Mouse (Mus musculus): ENCODE results near the gene Vapb.

The Vapb gene

GRCm38 (mm10) chr2:173734426-173734825, 2.9 kb upstream of the Vapb start:
- no peak for DNase-seq (ENCODE audit: low read depth, low spot score)

- no peak for DNase-seq (ENCODE audit: low read depth, low spot score)
Observed at GRCm38 (mm10) chr2:173738232-173738631, 921 bp downstream of the Vapb start.

GRCm38 (mm10) chr2:173739107-173739506, 1.8 kb downstream of the Vapb start:
- DNase-seq (ENCODE audit: low read depth, low spot score), result no peak

GRCm38 (mm10) chr2:173742090-173742489, 4.8 kb downstream of the Vapb start:
- no peak for DNase-seq (ENCODE audit: low read depth, low spot score)

DNA sequence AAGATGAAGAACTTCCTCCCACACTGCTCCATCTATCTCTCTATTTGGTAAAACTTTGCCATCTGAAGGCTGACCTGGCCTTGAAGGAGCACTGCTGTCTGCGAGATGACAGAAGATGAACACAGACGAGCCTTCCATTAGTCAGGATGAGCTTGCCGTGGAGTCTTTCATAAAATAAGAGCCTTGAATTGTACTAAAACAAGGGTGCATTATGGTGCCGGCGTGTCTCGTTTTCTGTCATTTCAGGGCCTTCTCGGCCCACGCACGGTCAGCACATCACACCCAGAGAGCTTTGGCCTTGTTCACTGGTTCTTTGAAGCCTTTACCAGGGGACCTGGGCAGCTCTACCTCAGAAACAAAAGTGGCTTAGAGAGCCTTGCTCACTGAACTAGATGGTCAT, 5.4 kb downstream of the Vapb start:
- no peak for DNase-seq (ENCODE audit: low read depth, low spot score)

DNA sequence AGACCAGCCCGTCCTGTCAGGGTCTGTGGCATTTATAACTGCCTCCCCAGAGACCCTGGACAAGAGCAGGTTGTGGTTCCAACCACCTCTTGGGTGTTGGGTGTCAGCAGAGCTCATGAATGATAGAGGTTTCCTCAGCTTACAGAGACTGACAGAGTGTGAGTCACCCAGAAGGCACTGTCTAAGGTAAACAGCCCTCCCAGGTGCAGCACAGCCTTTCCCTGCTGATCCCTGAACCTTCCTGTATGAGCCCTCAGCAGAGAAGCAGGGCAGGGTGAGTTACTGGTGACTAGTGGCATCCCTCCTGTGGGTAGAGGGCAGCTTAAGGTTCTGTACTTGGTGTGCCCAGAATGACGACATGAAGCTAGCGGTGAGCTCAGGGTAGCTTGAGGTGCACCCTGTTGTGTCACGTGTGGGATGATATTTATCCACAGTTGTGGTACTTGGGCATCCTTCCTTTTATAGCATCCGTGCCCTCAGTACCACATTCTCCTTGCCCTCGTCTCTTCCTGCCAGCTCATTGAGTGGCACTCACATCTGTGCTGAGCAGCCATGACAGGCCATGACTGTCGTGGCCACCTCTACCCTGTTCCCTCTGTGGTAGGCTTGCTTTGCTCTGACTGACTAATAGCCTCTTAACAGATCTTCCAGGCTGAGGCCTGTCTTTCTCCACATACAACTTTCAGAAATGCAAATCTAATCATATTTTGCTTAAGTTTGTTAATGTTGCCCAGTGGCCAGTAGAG, 6.9 kb downstream of the Vapb start:
- no peak for DNase-seq (ENCODE audit: low read depth, low spot score)

DNA sequence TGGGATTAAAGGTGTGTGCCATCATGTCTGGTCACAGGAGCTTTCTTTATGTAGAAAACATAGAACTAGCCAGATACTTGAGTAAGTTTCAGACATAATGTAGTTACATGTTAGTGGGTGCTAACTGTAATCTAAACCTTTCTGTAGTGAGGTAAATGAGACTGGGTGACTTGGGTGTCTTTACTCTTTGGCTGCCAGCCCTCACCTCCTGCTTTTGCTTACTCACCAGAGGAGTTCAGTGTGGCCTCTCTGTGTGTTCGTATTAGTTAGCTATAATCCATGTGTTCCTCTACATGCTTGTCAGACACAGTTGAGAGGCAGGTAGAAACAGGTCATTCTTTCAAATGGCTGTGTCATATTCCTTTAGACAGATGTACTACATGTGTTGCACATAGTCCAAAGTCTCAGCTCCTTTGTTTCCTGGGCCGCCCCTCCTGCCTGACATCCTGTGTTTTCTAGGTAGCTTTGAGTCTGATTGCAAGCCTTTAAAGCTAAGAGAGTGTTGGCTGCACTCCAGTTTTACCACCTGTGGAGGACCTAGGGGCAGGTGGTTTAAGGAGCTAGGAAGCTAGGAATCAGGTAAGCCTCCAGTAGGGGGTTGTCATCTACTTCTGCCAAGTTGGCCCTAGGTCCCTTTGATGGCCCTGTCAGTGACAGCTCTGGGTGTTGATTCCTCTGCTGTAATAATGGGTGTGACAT, 11.8 kb downstream of the Vapb start:
- DNase-seq (ENCODE audit: low read depth, low spot score), result no peak

DNA sequence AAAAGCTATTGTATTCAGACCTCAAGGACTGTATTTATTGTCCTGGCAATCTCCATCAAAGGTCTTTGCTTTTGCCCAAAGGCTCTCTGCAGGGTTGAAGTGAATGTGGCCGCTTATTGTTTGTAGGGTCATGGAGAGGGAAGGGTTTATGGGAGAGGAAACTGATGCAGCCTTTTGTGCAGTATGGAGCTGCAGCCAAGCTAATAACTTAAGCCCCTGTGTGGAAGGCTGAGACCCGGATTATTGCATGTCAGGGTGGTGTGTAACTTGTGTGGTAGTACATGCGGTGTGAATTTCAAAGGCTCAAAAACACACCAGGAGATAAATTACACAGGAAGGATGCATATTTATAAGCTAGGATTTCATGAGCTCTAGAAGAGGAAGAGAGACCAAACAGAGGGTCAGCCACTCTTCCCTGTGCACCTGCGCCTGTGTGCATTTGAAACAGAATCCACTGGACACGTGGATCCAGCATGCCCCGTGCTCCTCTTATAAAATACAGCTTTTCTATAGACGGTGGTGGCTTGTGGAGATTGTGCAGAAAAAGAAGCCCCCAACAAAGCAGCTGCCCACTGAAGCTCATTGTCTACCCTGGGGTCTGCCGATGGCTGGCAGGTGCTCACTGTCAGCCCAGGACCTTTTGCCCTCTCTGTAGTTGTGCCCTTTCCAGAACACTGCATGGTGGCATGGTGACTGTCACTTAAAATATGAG, 18.3 kb downstream of the Vapb start:
- no peak for DNase-seq (ENCODE audit: low read depth, low spot score)

DNA sequence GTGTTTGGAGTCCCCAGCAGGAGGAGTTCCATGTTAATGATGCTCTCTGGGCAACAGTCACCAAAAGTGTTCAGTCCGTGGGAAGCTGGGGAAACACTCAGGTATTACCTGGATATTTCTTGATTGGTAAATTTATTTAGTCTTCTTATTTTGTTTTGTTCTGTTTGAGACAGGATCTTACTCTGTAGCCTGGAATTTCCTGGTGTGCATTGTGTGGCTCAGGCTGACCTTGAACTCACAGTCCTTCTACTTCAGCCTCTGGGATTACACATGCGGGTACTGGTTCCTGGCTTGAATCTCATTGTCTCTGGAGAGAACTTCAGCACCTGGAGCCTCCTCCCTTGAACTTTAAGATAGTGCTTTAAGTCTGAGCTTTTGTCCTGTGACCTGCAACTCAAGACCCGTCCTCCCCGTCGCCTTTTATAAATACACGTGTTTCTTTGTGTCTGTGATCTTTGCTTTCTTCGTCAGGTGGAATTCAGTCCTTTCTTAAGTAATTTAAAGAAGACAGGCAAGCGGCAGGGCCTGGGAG, 20.4 kb downstream of the Vapb start:
- DNase-seq (ENCODE audit: low read depth, low spot score), result no peak

DNA sequence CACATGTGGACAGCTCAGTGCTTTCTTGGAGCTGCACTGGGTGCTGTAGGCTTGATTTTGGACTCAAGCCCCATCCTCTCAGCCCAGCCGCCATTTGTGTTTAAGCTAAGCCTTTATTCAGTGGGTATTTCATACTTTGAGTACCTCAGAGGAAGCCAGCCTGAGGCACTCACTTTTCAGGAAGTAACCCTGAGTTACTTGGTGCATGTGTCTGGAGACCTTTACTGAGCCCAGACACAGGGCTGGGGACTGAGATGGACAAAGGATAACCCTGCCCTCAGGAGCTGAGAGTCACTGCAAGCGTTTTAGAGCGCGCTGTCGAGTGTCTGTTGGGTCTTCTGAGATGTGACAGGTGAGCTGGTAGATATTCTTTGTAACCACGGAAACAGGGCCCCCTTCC, 23.3 kb downstream of the Vapb start:
- no peak for DNase-seq (ENCODE audit: low read depth, low spot score)

- no peak for DNase-seq (ENCODE audit: low read depth, low spot score)
Observed at GRCm38 (mm10) chr2:173764629-173765028, 27.3 kb downstream of the Vapb start.

DNA sequence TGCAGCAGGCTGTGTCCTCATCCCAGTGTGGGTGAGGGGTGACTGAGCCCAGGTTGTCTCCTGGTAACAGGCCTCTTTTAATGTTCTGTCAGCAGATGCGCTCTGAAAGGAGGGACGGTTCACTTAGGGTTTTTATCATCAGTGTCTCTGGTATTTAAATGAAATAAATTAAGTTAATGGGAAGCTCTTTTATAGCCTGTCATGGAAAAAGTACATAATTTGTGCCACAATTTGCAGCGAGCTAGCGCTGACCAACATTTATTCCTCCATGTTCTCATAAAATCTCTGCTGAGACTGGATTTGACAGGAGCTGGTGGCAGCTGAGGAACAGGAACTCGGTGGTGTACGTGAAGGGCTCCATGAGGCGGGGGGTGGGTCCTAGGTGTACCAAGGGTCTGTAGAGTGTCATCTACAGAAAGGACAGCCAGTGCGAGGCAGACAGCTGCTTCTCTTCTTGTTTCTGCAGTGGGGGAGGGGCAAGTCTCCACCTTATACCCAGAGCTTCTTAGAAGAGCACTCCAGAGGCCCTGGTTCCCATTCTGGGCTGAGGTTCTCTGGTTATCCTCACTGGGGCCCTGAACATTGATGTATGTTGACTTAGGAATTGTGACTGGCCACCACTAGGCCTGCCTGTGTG, 30.8 kb downstream of the Vapb start:
- DNase-seq (ENCODE audit: low read depth, low spot score), result peak; percentile 50

- peak; percentile 84 for DNase-seq (ENCODE audit: low read depth, low spot score)
Observed at GRCm38 (mm10) chr2:173769183-173769582, 31.9 kb downstream of the Vapb start.

DNA sequence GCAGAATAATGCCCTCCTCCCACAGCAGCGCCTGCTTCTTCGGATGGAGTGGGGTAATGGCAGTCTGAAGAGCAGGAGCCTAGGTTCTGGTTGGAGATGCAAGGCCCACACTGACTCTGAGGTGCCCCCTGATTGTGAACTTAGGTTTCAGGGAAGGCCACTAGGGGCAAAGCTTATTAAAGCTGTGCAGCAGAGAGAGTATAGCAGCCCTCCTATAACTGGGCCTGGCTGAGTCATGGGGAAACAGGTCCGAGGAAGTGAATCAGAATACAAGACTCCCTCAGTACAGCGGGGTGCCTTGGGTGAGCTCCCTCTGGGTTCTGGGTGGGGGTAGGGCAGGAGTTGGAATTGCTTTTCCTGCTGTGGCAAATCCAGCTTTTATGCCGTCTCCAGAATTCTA, 33.3 kb downstream of the Vapb start:
- DNase-seq (ENCODE audit: low read depth, low spot score), result peak; percentile 90

DNA sequence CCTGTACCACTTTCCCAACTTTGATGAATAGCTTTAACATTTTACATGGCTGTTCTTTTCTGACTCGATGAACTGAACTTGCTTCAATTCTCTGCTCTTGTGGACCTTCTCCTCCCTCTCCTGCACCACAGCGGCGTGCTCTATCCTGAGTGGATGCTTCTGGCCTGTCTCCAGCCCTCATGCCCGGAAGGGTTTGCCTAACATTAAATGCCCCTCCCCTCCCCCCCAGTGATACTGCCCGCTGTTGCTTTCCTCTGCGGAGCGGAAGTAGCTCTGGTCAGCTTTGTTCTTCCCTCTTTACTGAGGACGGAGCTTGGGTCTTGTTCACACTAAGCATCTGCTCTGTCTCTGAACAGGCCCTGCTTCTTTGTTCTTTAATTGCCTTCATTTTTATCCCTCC, 34.4 kb downstream of the Vapb start:
- DNase-seq (ENCODE audit: low read depth, low spot score), result peak; percentile 92

GRCm38 (mm10) chr2:173775556-173775955, 38.2 kb downstream of the Vapb start:
- no peak for DNase-seq (ENCODE audit: low read depth, low spot score)

DNA sequence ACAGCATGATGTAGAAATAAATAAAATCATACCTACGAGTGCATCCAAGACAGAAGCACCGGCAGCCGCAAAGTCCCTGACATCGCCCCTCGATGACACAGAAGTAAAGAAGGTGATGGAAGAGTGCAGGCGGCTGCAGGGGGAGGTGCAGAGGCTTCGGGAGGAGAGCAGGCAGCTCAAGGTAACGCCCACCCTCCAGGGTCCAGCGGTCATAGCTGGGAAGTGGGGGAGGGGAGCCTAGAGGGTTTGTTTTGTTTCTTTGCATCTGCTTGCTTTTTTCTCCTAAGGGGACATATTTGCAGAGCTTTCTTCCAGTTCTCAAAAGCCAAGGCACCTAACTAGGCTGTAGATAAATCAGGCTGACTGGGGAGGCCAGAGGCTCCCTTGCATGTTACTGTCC, 38.8 kb downstream of the Vapb start:
- peak; percentile 37 for DNase-seq (ENCODE audit: low read depth, low spot score)

DNA sequence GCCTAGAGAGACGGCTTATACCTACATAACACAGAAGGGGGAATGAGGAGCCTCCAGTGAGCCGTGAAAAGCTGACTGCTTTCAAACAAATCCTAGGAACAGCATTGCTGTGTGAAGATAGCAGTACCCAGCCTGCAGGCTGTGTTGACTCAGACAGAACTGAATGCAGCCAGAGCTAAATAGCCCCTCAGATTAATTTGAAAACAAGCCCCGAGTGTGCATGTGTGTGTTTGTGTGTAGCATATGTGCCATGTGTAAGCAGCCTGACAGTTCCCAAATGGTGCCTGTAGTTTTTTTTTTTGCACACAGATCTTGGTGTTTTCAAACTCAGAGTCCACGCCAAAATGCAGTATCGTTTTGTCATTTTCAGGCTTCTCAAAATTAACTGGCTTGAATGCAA, 43.6 kb downstream of the Vapb start:
- DNase-seq (ENCODE audit: low read depth, low spot score), result no peak

DNA sequence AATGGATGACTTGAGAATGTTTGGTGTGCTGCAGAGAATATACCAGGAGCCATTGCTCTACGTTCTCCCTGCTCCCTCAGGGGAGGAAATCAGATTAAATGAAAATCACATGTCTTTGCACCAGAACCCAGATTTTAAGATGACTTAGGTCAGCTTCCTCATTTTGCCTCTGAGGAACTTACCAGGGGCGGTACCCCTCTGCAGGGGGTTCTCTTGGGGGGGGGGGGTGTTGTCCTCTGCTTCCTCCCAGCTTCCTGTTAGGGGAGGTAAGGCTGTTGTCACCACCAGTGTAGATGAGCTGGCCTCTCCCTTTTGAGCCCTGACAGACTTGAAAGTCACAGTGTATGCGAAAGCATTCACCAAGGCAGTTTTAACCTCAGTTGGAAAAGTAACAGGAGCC, 47.1 kb downstream of the Vapb start:
- DNase-seq (ENCODE audit: low read depth, low spot score), result peak; percentile 74

GRCm38 (mm10) chr2:173784884-173785283, 47.6 kb downstream of the Vapb start:
- DNase-seq (ENCODE audit: low read depth, low spot score), result no peak

DNA sequence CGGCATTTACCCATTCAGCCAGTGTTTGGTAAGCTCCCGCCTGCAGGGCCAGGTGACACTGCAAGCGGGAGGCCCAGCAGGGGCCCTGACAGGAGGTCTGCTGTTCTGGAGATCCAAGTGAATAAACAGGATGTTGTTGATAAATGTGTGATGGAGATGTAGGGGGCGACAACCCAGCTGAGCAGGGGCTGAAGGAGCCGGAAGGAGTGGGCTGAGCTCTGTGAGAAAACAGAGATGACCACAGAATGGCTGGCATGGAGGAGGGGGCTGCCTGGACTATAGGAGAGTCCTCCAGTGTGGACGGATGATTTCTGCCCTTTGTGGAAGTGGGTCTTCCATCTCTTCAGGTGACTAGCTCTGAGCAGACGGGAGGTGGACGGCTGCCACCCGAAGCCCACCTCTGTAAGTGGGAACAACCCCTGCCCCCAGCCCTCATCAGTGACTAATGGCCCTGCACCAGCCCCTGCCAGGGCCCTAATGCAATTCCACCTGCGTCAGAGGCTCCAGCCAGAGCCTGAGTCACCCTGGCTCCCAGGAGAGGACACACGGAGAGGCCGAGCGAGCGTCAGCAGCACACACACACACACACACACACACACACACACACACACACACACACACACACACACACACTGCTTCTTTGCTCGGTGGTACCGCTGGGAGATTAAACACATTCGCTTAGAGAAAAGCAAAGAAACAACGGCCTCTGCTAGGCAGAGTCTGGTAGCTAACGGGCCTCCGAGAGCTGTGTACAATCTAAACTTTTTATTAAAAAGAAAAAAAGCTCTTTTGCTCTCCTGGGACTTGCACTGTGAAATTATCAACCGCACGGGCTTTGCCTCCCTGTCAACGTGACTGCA, 52.9 kb downstream of the Vapb start:
- no peak for DNase-seq (ENCODE audit: low read depth, low spot score)
